Mouse (Mus musculus): Measurements from ENCODE around the gene Opcml. TPM values are rescaled to one million over a fixed set of nuclear protein-coding genes. Genes with fewer than 3 reads are reported as not detected.

Opcml gene
- polyA plus RNA-seq, 1 experiment, result 0.03 TPM

DNA sequence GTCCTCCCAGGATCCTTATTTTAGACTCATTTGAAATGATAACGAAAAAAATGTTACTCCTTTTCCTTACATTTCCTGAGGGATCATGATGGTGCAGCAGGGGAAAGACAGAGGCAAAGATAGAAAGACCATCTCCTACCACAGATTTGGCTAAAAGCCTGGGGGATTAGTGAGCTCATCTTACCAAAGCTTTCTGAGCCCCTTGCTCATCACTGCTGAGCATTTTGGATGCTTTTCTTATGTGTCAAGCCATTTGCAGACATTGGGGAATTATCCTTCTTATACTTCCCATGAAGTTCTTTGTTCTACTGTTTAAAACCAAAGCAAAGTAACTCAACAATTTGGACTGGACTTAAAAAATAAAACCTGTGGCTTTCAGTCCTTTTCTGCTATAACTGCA is 30.6 kb downstream of the Opcml start:
- Histone ChIP-seq H3K27me3 (ENCODE audit: control insufficient read depth) (no peaks in the 10 kb centered on the region), H3K9me3 (ENCODE audit: control insufficient read depth, low read length) (no peaks in the 10 kb centered on the region), H3K4me1 (ENCODE audit: control insufficient read depth) (no peaks in the 10 kb centered on the region), H3K4me3 (replicated peaks) (no peak overlapping the region), H3K36me3 (ENCODE audit: control insufficient read depth) (no peaks in the 10 kb centered on the region)
- TF ChIP-seq TAL1 (IDR thresholded peaks at IDR 0.05; ENCODE audit: low read length) (no peak), GATA1 (IDR thresholded peaks at IDR 0.05; ENCODE audit: low read length) (no peak)

DNA sequence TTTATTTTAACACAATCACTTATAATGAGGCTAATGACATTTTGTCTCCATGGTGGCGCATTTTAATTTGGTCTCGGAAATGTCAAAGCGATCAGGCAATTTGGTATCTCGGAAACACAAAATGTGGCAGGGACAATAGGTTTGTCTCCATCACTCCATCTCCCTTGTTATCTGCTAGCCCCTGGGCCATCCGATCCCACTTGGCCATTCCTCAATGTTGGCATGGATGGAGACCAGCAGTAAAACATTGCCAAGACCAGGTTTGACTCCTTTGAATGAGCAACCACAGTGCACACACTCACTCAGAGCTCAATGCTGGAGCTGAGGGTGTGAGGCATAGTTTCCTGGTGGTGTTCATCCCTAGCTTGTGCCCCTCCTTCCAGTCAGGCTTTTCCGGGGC is 32.1 kb downstream of the Opcml start:
- H3K4me3 ChIP-seq (replicated peaks), result no peak overlapping the region
- H3K9me3 ChIP-seq (ENCODE audit: control insufficient read depth, low read length), result no peaks in the 10 kb centered on the region
- H3K4me1 ChIP-seq (ENCODE audit: control insufficient read depth), result no peaks in the 10 kb centered on the region
- no peaks in the 10 kb centered on the region for H3K27me3 ChIP-seq (ENCODE audit: control insufficient read depth)
- no peaks in the 10 kb centered on the region for H3K36me3 ChIP-seq (ENCODE audit: control insufficient read depth)
- no peak for TF ChIP-seq TAL1 (IDR thresholded peaks at IDR 0.05; ENCODE audit: low read length)
- TF ChIP-seq GATA1 (IDR thresholded peaks at IDR 0.05; ENCODE audit: low read length), result no peak

DNA sequence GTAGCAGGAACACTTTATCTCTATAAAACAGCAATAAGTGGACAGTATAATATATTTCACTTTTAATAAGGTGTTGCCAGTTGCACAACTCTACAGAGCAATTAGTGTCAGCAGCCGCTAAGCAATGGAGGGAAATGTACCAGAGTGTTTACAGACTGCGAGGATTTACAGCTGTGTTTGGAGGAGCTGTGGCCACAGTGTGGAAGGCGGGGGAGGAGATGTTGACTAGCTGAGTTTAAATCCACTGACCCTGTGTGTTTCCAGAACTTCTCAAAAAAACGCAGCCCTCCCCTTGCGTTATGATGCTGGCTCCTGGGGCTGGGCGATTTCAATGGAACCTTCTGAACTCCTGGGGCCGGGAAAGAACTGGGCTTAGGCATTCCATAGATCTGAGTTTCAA is 33.8 kb downstream of the Opcml start:
- TF ChIP-seq TAL1 (IDR thresholded peaks at IDR 0.05; ENCODE audit: low read length) (no peak), GATA1 (IDR thresholded peaks at IDR 0.05; ENCODE audit: low read length) (no peak)
- H3K27me3 ChIP-seq (ENCODE audit: control insufficient read depth), result no peaks in the 10 kb centered on the region
- no peaks in the 10 kb centered on the region for H3K4me1 ChIP-seq (ENCODE audit: control insufficient read depth)
- H3K4me3 ChIP-seq (replicated peaks), result no peak overlapping the region
- no peaks in the 10 kb centered on the region for H3K36me3 ChIP-seq (ENCODE audit: control insufficient read depth)
- H3K9me3 ChIP-seq (ENCODE audit: control insufficient read depth, low read length), result no peaks in the 10 kb centered on the region

DNA sequence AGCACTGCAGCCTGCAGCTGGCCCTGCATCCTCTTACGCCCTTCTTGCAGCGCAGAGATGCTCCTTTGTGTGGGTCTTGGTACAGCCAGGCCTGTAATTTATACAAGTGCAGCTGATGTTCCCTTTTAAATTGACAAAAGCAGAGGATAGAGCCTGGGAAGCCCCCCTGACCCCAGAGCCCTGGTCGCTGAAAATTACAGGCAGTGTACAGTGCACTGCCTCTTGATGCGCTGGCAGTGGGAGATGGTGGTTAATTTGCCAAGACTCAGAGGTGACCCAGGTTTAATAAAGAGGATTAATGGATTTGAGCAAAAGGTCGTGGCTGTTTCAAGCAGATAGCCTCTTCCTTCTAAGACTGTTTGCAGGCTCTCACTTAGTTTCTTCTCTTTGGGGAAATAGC is 39.9 kb downstream of the Opcml start:
- Histone ChIP-seq H3K9me3 (ENCODE audit: control insufficient read depth, low read length) (no peaks in the 10 kb centered on the region), H3K4me1 (ENCODE audit: control insufficient read depth) (no peaks in the 10 kb centered on the region), H3K4me3 (replicated peaks) (no peak overlapping the region), H3K27me3 (ENCODE audit: control insufficient read depth) (no peaks in the 10 kb centered on the region), H3K36me3 (ENCODE audit: control insufficient read depth) (no peaks in the 10 kb centered on the region)
- TF ChIP-seq TAL1 (IDR thresholded peaks at IDR 0.05; ENCODE audit: low read length), result no peak
- no peak for TF ChIP-seq GATA1 (IDR thresholded peaks at IDR 0.05; ENCODE audit: low read length)

DNA sequence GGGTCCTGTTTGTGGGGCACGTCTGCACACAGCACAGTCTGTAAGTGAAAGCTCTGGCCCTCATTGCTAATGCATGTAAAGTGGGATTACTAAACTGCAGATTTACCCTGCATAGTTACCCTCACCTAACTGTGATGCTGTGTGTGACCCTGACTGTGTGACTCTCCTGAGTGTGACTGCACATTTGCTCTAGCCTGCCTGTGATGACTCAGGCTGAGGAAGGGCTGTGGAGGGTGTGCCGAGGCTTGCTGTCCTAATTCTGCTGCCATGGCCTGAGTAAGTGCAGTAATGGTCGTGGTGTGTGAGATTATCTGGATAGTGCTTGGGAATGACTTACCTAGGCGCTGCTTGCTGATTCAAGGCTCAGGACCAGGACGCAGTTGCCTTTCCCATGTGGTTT is 52.2 kb downstream of the Opcml start:
- no peaks in the 10 kb centered on the region for H3K4me1 ChIP-seq (ENCODE audit: control insufficient read depth)
- TF ChIP-seq TAL1 (IDR thresholded peaks at IDR 0.05; ENCODE audit: low read length) (no peak), GATA1 (IDR thresholded peaks at IDR 0.05; ENCODE audit: low read length) (no peak)
- no peaks in the 10 kb centered on the region for H3K9me3 ChIP-seq (ENCODE audit: control insufficient read depth, low read length)
- no peak overlapping the region for H3K4me3 ChIP-seq (replicated peaks)
- H3K27me3 ChIP-seq (ENCODE audit: control insufficient read depth), result no peaks in the 10 kb centered on the region
- no peaks in the 10 kb centered on the region for H3K36me3 ChIP-seq (ENCODE audit: control insufficient read depth)

DNA sequence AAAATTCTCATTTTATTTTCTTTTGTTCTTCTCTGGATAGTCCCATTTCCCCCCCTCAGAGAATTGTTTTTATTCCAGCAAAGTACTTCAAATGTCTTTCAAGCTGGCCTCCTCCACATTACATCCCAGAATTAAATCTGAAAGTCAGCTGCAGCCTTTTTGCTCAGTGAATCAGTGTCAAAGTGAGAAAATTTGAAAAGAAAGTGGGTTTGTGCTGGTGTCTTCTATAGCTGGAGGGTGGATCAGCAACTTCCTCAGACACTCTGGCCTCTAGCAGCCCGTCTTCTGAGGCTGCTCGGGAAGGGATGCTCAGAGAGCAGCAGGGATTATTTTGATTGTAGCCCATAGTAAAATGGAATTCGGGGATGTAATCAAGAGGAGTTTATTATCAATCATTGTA is 81.0 kb downstream of the Opcml start:
- TF ChIP-seq TAL1 (IDR thresholded peaks at IDR 0.05; ENCODE audit: low read length) (no peak), GATA1 (IDR thresholded peaks at IDR 0.05; ENCODE audit: low read length) (no peak)
- H3K27me3 ChIP-seq (ENCODE audit: control insufficient read depth), result no peaks in the 10 kb centered on the region
- no peaks in the 10 kb centered on the region for H3K9me3 ChIP-seq (ENCODE audit: control insufficient read depth, low read length)
- no peak overlapping the region for H3K4me3 ChIP-seq (replicated peaks)
- no peaks in the 10 kb centered on the region for H3K4me1 ChIP-seq (ENCODE audit: control insufficient read depth)
- no peaks in the 10 kb centered on the region for H3K36me3 ChIP-seq (ENCODE audit: control insufficient read depth)

DNA sequence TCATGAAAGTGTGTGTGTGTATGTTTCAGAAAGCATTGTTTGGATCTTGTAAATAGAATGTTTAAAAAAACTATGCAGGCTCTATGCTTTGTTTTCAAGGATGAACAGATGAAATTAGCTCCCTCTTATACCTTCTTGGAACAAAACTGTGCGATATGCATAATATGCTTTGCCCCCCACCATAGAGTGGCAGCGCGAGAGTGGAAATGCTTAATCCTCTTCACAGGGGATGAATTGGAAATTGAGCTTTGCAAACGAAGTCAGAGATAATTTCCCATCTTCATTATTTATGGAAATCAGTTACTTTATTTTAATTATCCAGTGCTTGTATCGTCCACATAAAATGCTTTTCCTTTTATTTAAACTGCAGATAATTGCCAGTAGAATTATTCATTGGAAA is 99.1 kb downstream of the Opcml start:
- Histone ChIP-seq H3K27me3 (ENCODE audit: control insufficient read depth) (no peaks in the 10 kb centered on the region), H3K4me1 (ENCODE audit: control insufficient read depth) (no peaks in the 10 kb centered on the region), H3K4me3 (replicated peaks) (no peak overlapping the region), H3K36me3 (ENCODE audit: control insufficient read depth) (no peaks in the 10 kb centered on the region), H3K9me3 (ENCODE audit: control insufficient read depth, low read length) (no peaks in the 10 kb centered on the region)
- TF ChIP-seq GATA1 (IDR thresholded peaks at IDR 0.05; ENCODE audit: low read length) (no peak), TAL1 (IDR thresholded peaks at IDR 0.05; ENCODE audit: low read length) (no peak)

DNA sequence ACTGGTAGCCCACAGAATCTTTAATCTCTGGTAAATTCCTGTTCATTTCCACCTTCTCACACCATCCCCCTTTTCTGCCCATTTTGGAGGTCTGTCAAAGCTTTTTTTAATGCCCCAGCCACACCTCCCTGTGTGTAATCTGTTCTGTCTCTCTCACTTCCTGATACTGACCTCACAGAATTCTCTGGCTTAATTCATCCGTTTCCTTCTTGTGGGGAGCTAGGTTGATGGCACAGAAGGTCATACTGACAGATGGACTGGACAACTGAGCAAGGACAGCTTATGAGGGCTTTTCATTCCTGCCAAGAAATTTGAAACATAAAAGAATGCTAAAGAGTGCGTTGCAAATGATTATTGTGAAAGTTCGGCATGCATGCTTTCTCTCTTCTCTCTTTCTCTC is 126.7 kb downstream of the Opcml start:
- Histone ChIP-seq H3K4me3 (replicated peaks) (no peak overlapping the region), H3K4me1 (ENCODE audit: control insufficient read depth) (no peaks in the 10 kb centered on the region), H3K27me3 (ENCODE audit: control insufficient read depth) (no peaks in the 10 kb centered on the region), H3K36me3 (ENCODE audit: control insufficient read depth) (no peaks in the 10 kb centered on the region), H3K9me3 (ENCODE audit: control insufficient read depth, low read length) (peaks cover 5% of the 10 kb centered on the region)
- TF ChIP-seq GATA1 (IDR thresholded peaks at IDR 0.05; ENCODE audit: low read length) (no peak), TAL1 (IDR thresholded peaks at IDR 0.05; ENCODE audit: low read length) (no peak)

DNA sequence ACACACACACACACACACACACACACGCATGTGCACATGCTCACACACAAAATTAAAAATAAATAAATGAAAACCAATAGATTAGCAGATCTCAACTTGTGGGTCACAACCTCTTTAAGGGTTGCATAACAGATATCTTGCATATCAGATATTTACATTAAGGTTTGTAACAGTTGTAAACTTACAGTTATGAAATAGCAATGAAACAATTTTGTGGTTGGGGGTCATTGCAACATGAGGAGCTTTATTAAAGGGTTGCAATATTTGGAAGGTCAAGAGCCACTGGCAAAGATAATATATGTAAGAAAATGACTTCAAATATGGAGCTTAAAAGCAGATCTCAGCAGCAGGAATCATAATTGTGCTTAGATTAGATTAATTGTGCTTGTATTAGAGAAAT is 132.9 kb downstream of the Opcml start:
- TF ChIP-seq GATA1 (IDR thresholded peaks at IDR 0.05; ENCODE audit: low read length) (no peak), TAL1 (IDR thresholded peaks at IDR 0.05; ENCODE audit: low read length) (no peak)
- H3K4me1 ChIP-seq (ENCODE audit: control insufficient read depth), result no peaks in the 10 kb centered on the region

More for the DNA sequence above, 132.9 kb downstream of the Opcml start:
- H3K36me3 ChIP-seq (ENCODE audit: control insufficient read depth), result no peaks in the 10 kb centered on the region
- no peak overlapping the region for H3K4me3 ChIP-seq (replicated peaks)
- no peaks in the 10 kb centered on the region for H3K27me3 ChIP-seq (ENCODE audit: control insufficient read depth)
- no peaks in the 10 kb centered on the region for H3K9me3 ChIP-seq (ENCODE audit: control insufficient read depth, low read length)

All from erythroblast, embryonic 14.5 days (primary cell).